Mouse (Mus musculus): ENCODE results near the gene Nceh1. TPM values are rescaled to one million over a fixed set of nuclear protein-coding genes. Genes with fewer than 3 reads are reported as not detected.

Nceh1 gene
- total and polyA plus RNA-seq, 2 experiments from 2014 or later: 22.7 to 27.9 TPM

DNA sequence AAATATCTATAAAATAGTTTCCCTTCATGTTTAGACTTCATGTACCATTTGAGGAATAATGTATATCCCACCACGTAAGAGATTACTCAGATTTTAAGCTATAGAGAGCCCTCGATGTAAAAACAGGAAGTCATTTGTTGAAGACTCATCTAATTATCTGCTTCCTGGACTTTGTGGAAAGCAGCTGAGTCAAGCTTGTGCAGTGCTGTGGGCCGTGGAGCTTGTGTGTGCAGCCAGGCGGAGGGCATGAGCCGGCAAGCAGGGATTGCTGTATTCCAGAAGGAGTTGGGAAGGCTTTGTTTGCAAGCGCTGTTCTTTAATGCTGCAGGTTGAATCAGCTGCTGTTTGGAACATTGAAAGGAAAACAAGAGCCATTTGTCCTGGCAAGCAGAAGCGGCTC lies 27.5 kb downstream of the Nceh1 start:
- Histone ChIP-seq H3K4me1 (ENCODE audit: insufficient read depth) (no peaks in the 10 kb centered on the region), H3K36me3 (ENCODE audit: insufficient read depth) (no peaks in the 10 kb centered on the region), H3K4me3 (ENCODE audit: low read depth, low read length) (no peak overlapping the region), H3K9ac (no peak overlapping the region), H3K4me2 (ENCODE audit: low read depth) (no peak overlapping the region), H3K27ac (ENCODE audit: low read depth, low read length) (no peak overlapping the region), H3K9me3 (ENCODE audit: low read length) (no peaks in the 10 kb centered on the region), H3K27me3 (ENCODE audit: insufficient read depth, low read length) (no peaks in the 10 kb centered on the region)
- no peak for TF ChIP-seq CTCF (IDR thresholded peaks at IDR 0.05; ENCODE audit: low read depth)
- DNase-seq (no peak), ATAC-seq (no peak)
- 35% methylated on average over 7 of the region's 7 CpGs for WGBS

DNA sequence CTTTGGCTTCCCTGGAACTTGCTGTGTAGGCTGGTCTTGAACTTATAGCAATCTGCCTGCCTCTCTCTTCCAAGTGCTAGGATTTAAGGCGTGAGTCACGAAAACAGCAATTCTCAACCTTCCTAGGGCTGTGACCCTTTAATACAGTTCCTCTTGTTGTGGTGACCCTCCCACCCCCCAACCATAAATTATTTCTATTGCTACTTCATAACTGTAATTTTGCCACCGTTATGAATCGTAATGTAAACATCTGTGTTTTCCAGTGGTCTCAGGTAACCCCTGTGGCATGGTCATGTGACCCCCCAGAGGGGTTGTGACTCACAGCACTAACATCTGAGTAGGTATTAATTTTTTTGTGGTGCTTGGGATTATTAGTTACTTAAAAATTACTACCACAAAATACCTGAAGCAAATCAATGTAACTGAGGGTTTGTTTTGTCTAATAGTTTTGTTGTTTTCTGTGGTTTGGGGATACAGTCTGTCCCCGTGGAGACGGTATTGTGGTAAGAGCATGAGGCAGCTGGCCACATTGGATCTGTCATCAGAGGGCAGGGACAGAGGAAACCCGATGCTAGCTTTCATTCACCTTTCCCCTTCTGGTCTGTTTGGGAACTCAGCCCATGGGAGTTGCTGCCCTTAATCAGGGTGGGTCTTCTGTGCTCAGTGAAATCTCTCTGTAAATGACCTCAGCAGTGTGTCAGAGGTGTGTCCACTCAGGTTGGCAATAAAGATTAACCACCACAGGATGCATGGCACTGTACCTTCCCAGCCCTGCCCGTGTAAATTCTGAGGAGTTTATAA lies 31.5 kb downstream of the Nceh1 start:
- H3K4me1 ChIP-seq (ENCODE audit: insufficient read depth): no peaks in the 10 kb centered on the region
- H3K4me3 ChIP-seq (ENCODE audit: low read depth, low read length): no peak overlapping the region
- no peak overlapping the region for H3K27ac ChIP-seq (ENCODE audit: low read depth, low read length)
- ATAC-seq (no peak), DNase-seq (no peak)
- no peaks in the 10 kb centered on the region for H3K9me3 ChIP-seq (ENCODE audit: low read length)
- 85% methylated on average over 8 of the region's 8 CpGs for WGBS
- H3K27me3 ChIP-seq (ENCODE audit: insufficient read depth, low read length): no peaks in the 10 kb centered on the region
- H3K9ac ChIP-seq: no peak overlapping the region
- no peak for TF ChIP-seq CTCF (IDR thresholded peaks at IDR 0.05; ENCODE audit: low read depth)
- H3K36me3 ChIP-seq (ENCODE audit: insufficient read depth): no peaks in the 10 kb centered on the region
- no peak overlapping the region for H3K4me2 ChIP-seq (ENCODE audit: low read depth)

- WGBS: 79% methylated on average over 7 of the region's 7 CpGs
- Histone ChIP-seq H3K9me3 (ENCODE audit: low read length) (no peaks in the 10 kb centered on the region), H3K27me3 (ENCODE audit: insufficient read depth, low read length) (no peaks in the 10 kb centered on the region), H3K4me2 (ENCODE audit: low read depth) (no peak overlapping the region), H3K36me3 (ENCODE audit: insufficient read depth) (no peaks in the 10 kb centered on the region), H3K9ac (no peak overlapping the region), H3K4me3 (ENCODE audit: low read depth, low read length) (no peak overlapping the region), H3K4me1 (ENCODE audit: insufficient read depth) (no peaks in the 10 kb centered on the region), H3K27ac (ENCODE audit: low read depth, low read length) (no peak overlapping the region)
- DNase-seq: no peak
- no peak for TF ChIP-seq CTCF (IDR thresholded peaks at IDR 0.05; ENCODE audit: low read depth)
- ATAC-seq: no peak
Measured at GRCm38 (mm10) chr3:27217331-27217730, 34.6 kb downstream of the Nceh1 start.

DNA sequence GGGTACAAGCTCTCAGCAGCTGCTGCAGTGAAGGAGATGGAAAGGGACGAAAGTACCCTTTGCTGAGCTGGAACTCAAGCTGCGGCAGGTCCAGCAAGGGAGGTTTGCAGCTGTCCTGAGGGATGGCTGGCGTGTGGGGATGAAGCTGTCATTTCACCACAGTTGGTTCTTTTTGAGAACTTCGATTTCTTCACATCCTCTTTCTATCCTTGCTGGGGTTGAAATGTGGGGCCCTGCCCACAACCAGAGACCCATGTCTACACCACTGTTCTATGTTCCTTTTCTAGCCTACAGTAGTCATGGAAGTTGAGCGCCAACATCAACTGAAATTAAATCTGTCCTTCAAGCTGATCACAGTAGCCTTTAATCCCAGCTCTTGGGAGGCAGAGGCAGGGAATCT lies 35.8 kb downstream of the Nceh1 start:
- ATAC-seq: no peak
- no peaks in the 10 kb centered on the region for H3K4me1 ChIP-seq (ENCODE audit: insufficient read depth)
- H3K27ac ChIP-seq (ENCODE audit: low read depth, low read length): no peak overlapping the region
- H3K9ac ChIP-seq: no peak overlapping the region
- H3K4me2 ChIP-seq (ENCODE audit: low read depth): no peak overlapping the region
- H3K36me3 ChIP-seq (ENCODE audit: insufficient read depth): no peaks in the 10 kb centered on the region
- no peak for TF ChIP-seq CTCF (IDR thresholded peaks at IDR 0.05; ENCODE audit: low read depth)
- DNase-seq: no peak
- H3K9me3 ChIP-seq (ENCODE audit: low read length): no peaks in the 10 kb centered on the region
- H3K4me3 ChIP-seq (ENCODE audit: low read depth, low read length): no peak overlapping the region
- WGBS: 95% methylated on average over 5 of the region's 5 CpGs
- H3K27me3 ChIP-seq (ENCODE audit: insufficient read depth, low read length): no peaks in the 10 kb centered on the region

GRCm38 (mm10) chr3:27222052-27222451 lies 39.3 kb downstream of the Nceh1 start:
- no peak for ATAC-seq
- Histone ChIP-seq H3K27ac (ENCODE audit: low read depth, low read length) (no peak overlapping the region), H3K9me3 (ENCODE audit: low read length) (no peaks in the 10 kb centered on the region), H3K27me3 (ENCODE audit: insufficient read depth, low read length) (no peaks in the 10 kb centered on the region), H3K36me3 (ENCODE audit: insufficient read depth) (no peaks in the 10 kb centered on the region), H3K4me3 (ENCODE audit: low read depth, low read length) (no peak overlapping the region), H3K4me1 (ENCODE audit: insufficient read depth) (no peaks in the 10 kb centered on the region), H3K9ac (no peak overlapping the region), H3K4me2 (ENCODE audit: low read depth) (no peak overlapping the region)
- WGBS: 88% methylated on average over 2 of the region's 2 CpGs
- TF ChIP-seq CTCF (IDR thresholded peaks at IDR 0.05; ENCODE audit: low read depth): no peak
- no peak for DNase-seq

DNA sequence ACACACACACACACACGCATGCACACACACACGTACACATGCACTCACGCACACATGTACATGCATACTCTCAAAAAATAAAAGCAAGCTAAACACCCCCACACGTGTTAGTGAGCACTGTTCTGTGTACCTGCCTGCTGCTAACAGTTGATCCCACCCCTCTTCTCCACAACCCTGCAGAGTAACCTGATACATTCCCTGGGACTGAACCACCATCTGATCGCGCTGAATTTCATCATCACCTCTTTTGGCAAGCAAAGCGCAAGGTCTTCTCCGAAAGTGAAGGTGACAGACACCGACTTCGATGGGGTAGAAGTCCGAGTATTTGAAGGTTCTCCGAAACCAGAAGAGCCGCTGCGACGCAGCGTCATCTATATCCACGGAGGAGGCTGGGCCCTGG lies 39.7 kb downstream of the Nceh1 start:
- DNase-seq (no peak), ATAC-seq (no peak)
- Histone ChIP-seq H3K4me1 (ENCODE audit: insufficient read depth) (no peaks in the 10 kb centered on the region), H3K9me3 (ENCODE audit: low read length) (no peaks in the 10 kb centered on the region), H3K27ac (ENCODE audit: low read depth, low read length) (no peak overlapping the region), H3K4me3 (ENCODE audit: low read depth, low read length) (no peak overlapping the region), H3K4me2 (ENCODE audit: low read depth) (no peak overlapping the region), H3K36me3 (ENCODE audit: insufficient read depth) (no peaks in the 10 kb centered on the region), H3K9ac (no peak overlapping the region), H3K27me3 (ENCODE audit: insufficient read depth, low read length) (no peaks in the 10 kb centered on the region)
- TF ChIP-seq CTCF (IDR thresholded peaks at IDR 0.05; ENCODE audit: low read depth): no peak
- WGBS: 89% methylated on average over 17 of the region's 17 CpGs

- no peaks in the 10 kb centered on the region for H3K4me1 ChIP-seq (ENCODE audit: insufficient read depth)
- no peak for TF ChIP-seq CTCF (IDR thresholded peaks at IDR 0.05; ENCODE audit: low read depth)
- H3K4me3 ChIP-seq (ENCODE audit: low read depth, low read length): no peak overlapping the region
- no peak overlapping the region for H3K27ac ChIP-seq (ENCODE audit: low read depth, low read length)
- 90% methylated on average over 3 of the region's 3 CpGs for WGBS
- no peaks in the 10 kb centered on the region for H3K36me3 ChIP-seq (ENCODE audit: insufficient read depth)
- DNase-seq (no peak), ATAC-seq (no peak)
- H3K9ac ChIP-seq: no peak overlapping the region
- no peak overlapping the region for H3K4me2 ChIP-seq (ENCODE audit: low read depth)
- H3K9me3 ChIP-seq (ENCODE audit: low read length): no peaks in the 10 kb centered on the region
- no peaks in the 10 kb centered on the region for H3K27me3 ChIP-seq (ENCODE audit: insufficient read depth, low read length)
Measured at GRCm38 (mm10) chr3:27227629-27228453, 45.1 kb downstream of the Nceh1 start.
